Mouse (Mus musculus): ENCODE results near the gene Arhgef7. TPM values are rescaled to one million over a fixed set of nuclear protein-coding genes. Genes with fewer than 3 reads are reported as not detected.
"Not testable (repeated sequence)": the region's sequence is repeated elsewhere in the genome, so short reads cannot be mapped to it uniquely, and the experiment has no call there.

The Arhgef7 gene
- polyA plus RNA-seq, 1 experiment, result 353 TPM

GRCm38 (mm10) chr8:11842757-11843156 lies 115.2 kb downstream of the Arhgef7 start:
- WGBS, result 74% methylated on average over 8 of the region's 8 CpGs
- Histone ChIP-seq H3K27ac (ENCODE audit: insufficient read depth, low read depth, low read length) (no peak overlapping the region), H3K4me3 (ENCODE audit: insufficient read depth, low read depth, low read length) (no peak overlapping the region), H3K4me1 (ENCODE audit: control insufficient read depth, insufficient read depth, low read length) (peaks cover 21% of the 10 kb centered on the region)
- no peak for TF ChIP-seq POLR2A (IDR thresholded peaks at IDR 0.05; ENCODE audit: insufficient read depth, low read depth, low read length)
- TF ChIP-seq CTCF (IDR thresholded peaks at IDR 0.05; ENCODE audit: insufficient read depth, low read depth, low read length), result no peak

GRCm38 (mm10) chr8:11843677-11844315 lies 116.3 kb downstream of the Arhgef7 start:
- no peak for TF ChIP-seq POLR2A (IDR thresholded peaks at IDR 0.05; ENCODE audit: insufficient read depth, low read depth, low read length)
- no peak for TF ChIP-seq CTCF (IDR thresholded peaks at IDR 0.05; ENCODE audit: insufficient read depth, low read depth, low read length)
- Histone ChIP-seq H3K27ac (ENCODE audit: insufficient read depth, low read depth, low read length) (no peak overlapping the region), H3K4me3 (ENCODE audit: insufficient read depth, low read depth, low read length) (no peak overlapping the region), H3K4me1 (ENCODE audit: control insufficient read depth, insufficient read depth, low read length) (peaks cover 21% of the 10 kb centered on the region)
- 44% methylated on average over 13 of the region's 13 CpGs for WGBS

DNA sequence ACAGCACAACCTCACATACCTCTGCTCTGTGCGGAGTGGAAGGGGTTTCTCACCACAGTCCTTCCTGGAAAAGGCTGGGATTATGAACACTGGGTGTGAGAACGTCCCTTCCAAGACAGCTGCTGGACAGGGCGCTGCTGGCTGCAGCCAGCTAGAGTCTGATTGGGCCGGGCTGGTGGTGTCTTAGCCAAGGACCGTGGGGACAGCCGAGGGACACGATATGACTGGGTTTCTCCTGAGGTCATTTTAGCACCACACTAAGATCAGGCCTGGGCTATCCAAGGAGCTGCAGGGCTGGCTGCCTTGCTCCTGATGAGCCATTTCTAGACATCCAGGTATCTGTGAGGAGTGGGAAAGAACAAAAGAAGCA lies 116.8 kb downstream of the Arhgef7 start:
- H3K4me3 ChIP-seq (ENCODE audit: insufficient read depth, low read depth, low read length), result no peak overlapping the region
- 64% methylated on average over 7 of the region's 7 CpGs for WGBS
- no peak overlapping the region for H3K27ac ChIP-seq (ENCODE audit: insufficient read depth, low read depth, low read length)
- H3K4me1 ChIP-seq (ENCODE audit: control insufficient read depth, insufficient read depth, low read length), result peaks cover 19% of the 10 kb centered on the region
- TF ChIP-seq POLR2A (IDR thresholded peaks at IDR 0.05; ENCODE audit: insufficient read depth, low read depth, low read length), result no peak
- TF ChIP-seq CTCF (IDR thresholded peaks at IDR 0.05; ENCODE audit: insufficient read depth, low read depth, low read length), result no peak

DNA sequence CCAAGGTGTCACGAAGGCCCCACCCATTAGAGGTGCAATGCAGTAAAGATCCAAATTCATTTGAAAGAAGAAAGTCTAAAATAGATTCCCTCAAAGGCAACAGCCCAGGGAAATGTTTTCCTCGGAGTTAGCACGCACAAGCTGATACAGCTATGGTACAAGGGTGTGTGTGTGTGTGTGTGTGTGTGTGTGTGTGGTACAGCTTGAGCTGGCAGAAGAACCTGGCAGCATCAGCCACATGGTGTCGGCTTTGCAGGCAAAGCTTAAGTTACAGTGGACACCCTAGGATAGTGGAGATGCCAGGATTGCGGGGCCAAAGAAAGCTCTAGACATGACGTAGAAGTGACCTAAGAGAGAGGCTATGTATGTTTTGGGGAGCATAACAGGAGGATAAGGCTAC lies 119.3 kb downstream of the Arhgef7 start:
- Histone ChIP-seq H3K4me3 (ENCODE audit: insufficient read depth, low read depth, low read length) (no peak overlapping the region), H3K4me1 (ENCODE audit: control insufficient read depth, insufficient read depth, low read length) (peaks cover 11% of the 10 kb centered on the region), H3K27ac (ENCODE audit: insufficient read depth, low read depth, low read length) (no peak overlapping the region)
- WGBS, result 76% methylated on average over 6 of the region's 6 CpGs
- TF ChIP-seq CTCF (IDR thresholded peaks at IDR 0.05; ENCODE audit: insufficient read depth, low read depth, low read length) (no peak), POLR2A (IDR thresholded peaks at IDR 0.05; ENCODE audit: insufficient read depth, low read depth, low read length) (no peak)

GRCm38 (mm10) chr8:11867832-11868231 lies 140.3 kb downstream of the Arhgef7 start:
- H3K4me3 ChIP-seq (ENCODE audit: insufficient read depth, low read depth, low read length), result no peak overlapping the region
- H3K27ac ChIP-seq (ENCODE audit: insufficient read depth, low read depth, low read length), result no peak overlapping the region
- no peak for TF ChIP-seq CTCF (IDR thresholded peaks at IDR 0.05; ENCODE audit: insufficient read depth, low read depth, low read length)
- TF ChIP-seq POLR2A (IDR thresholded peaks at IDR 0.05; ENCODE audit: insufficient read depth, low read depth, low read length), result no peak
- H3K4me1 ChIP-seq (ENCODE audit: control insufficient read depth, insufficient read depth, low read length), result no peaks in the 10 kb centered on the region

GRCm38 (mm10) chr8:11874227-11874626 lies 146.7 kb downstream of the Arhgef7 start:
- not testable (repeated sequence) for H3K4me1 ChIP-seq (ENCODE audit: control insufficient read depth, insufficient read depth, low read length); H3K27ac ChIP-seq (ENCODE audit: insufficient read depth, low read depth, low read length); H3K4me3 ChIP-seq (ENCODE audit: insufficient read depth, low read depth, low read length)
- WGBS, result 94% methylated on average over 6 of the region's 6 CpGs

DNA sequence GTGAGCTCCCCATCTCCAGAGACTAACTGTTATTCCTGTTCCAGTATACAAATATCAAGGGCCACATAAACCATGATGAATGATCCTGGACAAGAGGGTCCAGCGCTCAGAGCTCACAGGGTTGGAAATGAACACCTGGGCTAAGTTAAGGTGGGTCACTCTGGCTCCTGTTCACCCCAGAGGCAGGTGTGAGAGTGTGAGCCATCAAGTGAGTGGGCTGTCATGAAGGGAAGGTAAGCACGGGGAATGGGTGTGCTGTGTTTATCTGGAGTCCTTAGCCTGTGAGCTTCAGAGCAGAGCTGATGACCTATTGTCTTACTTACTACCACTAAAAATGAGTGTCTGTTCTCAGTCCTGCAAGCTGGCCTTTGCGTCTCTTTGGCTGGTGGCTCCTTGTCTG lies 157.1 kb downstream of the Arhgef7 start:
- 98% methylated on average over 3 of the region's 3 CpGs for WGBS
- no peak for TF ChIP-seq POLR2A (IDR thresholded peaks at IDR 0.05; ENCODE audit: insufficient read depth, low read depth, low read length)
- no peak for TF ChIP-seq CTCF (IDR thresholded peaks at IDR 0.05; ENCODE audit: insufficient read depth, low read depth, low read length)
- H3K4me1 ChIP-seq (ENCODE audit: control insufficient read depth, insufficient read depth, low read length), result peaks cover 18% of the 10 kb centered on the region
- no peak overlapping the region for H3K4me3 ChIP-seq (ENCODE audit: insufficient read depth, low read depth, low read length)
- no peak overlapping the region for H3K27ac ChIP-seq (ENCODE audit: insufficient read depth, low read depth, low read length)

Other genes starting within 250 kb of the Arhgef7 start
- not detected in 2 replicates for gene Rab20, start 249.0 kb upstream of the Arhgef7 start, polyA plus RNA-seq (2012; ENCODE audit: insufficient read depth, insufficient read length, low replicate concordance, missing spikeins)
- not detected in 2 replicates for gene Naxd, start 230.2 kb upstream of the Arhgef7 start, polyA plus RNA-seq (2012; ENCODE audit: insufficient read depth, insufficient read length, low replicate concordance, missing spikeins)
- not detected in 2 replicates for gene Cars2, start 176.9 kb upstream of the Arhgef7 start, polyA plus RNA-seq (2012; ENCODE audit: insufficient read depth, insufficient read length, low replicate concordance, missing spikeins)
- not detected in 2 replicates for gene Ing1, start 172.2 kb upstream of the Arhgef7 start, polyA plus RNA-seq (2012; ENCODE audit: insufficient read depth, insufficient read length, low replicate concordance, missing spikeins)
- gene Ankrd10, start 92.0 kb upstream of the Arhgef7 start, polyA plus RNA-seq (2012; ENCODE audit: insufficient read depth, insufficient read length, low replicate concordance, missing spikeins), result not detected in 2 replicates
- gene 1700016D06Rik, start 26.7 kb upstream of the Arhgef7 start, polyA plus RNA-seq (2012; ENCODE audit: insufficient read depth, insufficient read length, low replicate concordance, missing spikeins), result not detected in 2 replicates
- gene Tex29, start 112.8 kb downstream of the Arhgef7 start, polyA plus RNA-seq (2012; ENCODE audit: insufficient read depth, insufficient read length, low replicate concordance, missing spikeins), result not detected in 2 replicates

Measured in olfactory bulb, adult 2 months (tissue).